Mouse (Mus musculus) thymus, adult 2 months (tissue): Measurements from ENCODE around the gene Hvcn1.

Experiments
- CTCF ChIP-seq: fragments of 200-500 bp; IDR thresholded peaks from 2 replicates; pipeline ENCODE4 v1.5.1; 2012; ENCODE audit warnings: mild to moderate bottlenecking, control low read depth, low read length, moderate library complexity, borderline replicate concordance; ENCODE audit not compliant: control insufficient read depth, poor library complexity, insufficient read depth; ENCODE audit errors: extremely low read depth
- POLR2A ChIP-seq: fragments of 200-500 bp; IDR thresholded peaks from 2 replicates; pipeline ENCODE4 v1.6.1; 2012; ENCODE audit warnings: mild to moderate bottlenecking, low read length, control low read depth, moderate library complexity; ENCODE audit not compliant: control insufficient read depth, poor library complexity, insufficient read depth; ENCODE audit errors: extremely low read depth

DNA sequence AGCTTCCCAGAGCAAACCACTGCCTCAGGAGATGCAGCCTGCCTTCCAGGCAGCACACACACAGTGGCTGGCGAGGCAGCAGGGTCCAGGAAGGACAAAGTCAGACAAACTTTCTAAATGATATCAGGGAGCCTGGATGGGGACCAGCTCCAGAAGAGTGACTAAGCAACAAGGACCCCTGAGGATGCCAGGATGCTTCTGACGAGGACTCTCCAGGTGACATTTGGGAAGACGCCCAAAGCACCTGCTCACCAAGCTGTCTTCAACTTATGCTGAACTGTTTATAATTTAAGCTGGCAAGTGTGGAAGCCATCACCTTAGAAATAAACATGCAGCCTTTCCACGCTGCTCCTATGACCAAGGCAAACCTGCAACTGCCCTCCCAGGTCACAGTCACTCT, 42.7 kb downstream of the Hvcn1 start:
- TF ChIP-seq CTCF (no peak), POLR2A (no peak)
